Mouse (Mus musculus) cerebellum, adult 11 months (tissue): ENCODE data around the gene Bicc1.

Source experiments
- DNase-seq: peaks from one replicate; pipeline ENCODE4 v3.0.0; 2022

Bicc1 gene

GRCm38 (mm10) chr10:71119120-71119847 is 40.2 kb downstream of the Bicc1 start:
- DNase-seq: no peak

- no peak for DNase-seq
These were observed 41.7 kb downstream of the Bicc1 start for GRCm38 (mm10) chr10:71117766-71118165.

- no peak for DNase-seq
These were observed 45.1 kb downstream of the Bicc1 start for GRCm38 (mm10) chr10:71114260-71114920.

- DNase-seq: no peak
These were observed 52.9 kb downstream of the Bicc1 start for GRCm38 (mm10) chr10:71106491-71107205.

- DNase-seq: no peak
These were observed 54.7 kb downstream of the Bicc1 start for GRCm38 (mm10) chr10:71104791-71105190.

- DNase-seq: no peak
These were observed 58.5 kb downstream of the Bicc1 start for GRCm38 (mm10) chr10:71100815-71101499.

- no peak for DNase-seq
These were observed 64.7 kb downstream of the Bicc1 start for GRCm38 (mm10) chr10:71094707-71095254.

GRCm38 (mm10) chr10:71093312-71093711 is 66.2 kb downstream of the Bicc1 start:
- DNase-seq: no peak

GRCm38 (mm10) chr10:71087359-71087716 is 72.2 kb downstream of the Bicc1 start:
- no peak for DNase-seq

GRCm38 (mm10) chr10:71086571-71087358 is 72.7 kb downstream of the Bicc1 start:
- DNase-seq: no peak

- DNase-seq: no peak
These were observed 76.5 kb downstream of the Bicc1 start for GRCm38 (mm10) chr10:71082986-71083385.

GRCm38 (mm10) chr10:71078856-71079255 is 80.6 kb downstream of the Bicc1 start:
- no peak for DNase-seq

GRCm38 (mm10) chr10:71065009-71065408 is 94.5 kb downstream of the Bicc1 start:
- DNase-seq: no peak

GRCm38 (mm10) chr10:71064576-71064975 is 94.9 kb downstream of the Bicc1 start:
- no peak for DNase-seq

- no peak for DNase-seq
These were observed 97.3 kb downstream of the Bicc1 start for GRCm38 (mm10) chr10:71062151-71062550.

- no peak for DNase-seq
These were observed 99.2 kb downstream of the Bicc1 start for GRCm38 (mm10) chr10:71060269-71060668.

- no peak for DNase-seq
These were observed 100.8 kb downstream of the Bicc1 start for GRCm38 (mm10) chr10:71058616-71059247.

- DNase-seq: no peak
These were observed 101.4 kb downstream of the Bicc1 start for GRCm38 (mm10) chr10:71058070-71058469.

GRCm38 (mm10) chr10:71052748-71053147 is 106.8 kb downstream of the Bicc1 start:
- DNase-seq: no peak

- DNase-seq: no peak
These were observed 107.3 kb downstream of the Bicc1 start for GRCm38 (mm10) chr10:71052208-71052607.

GRCm38 (mm10) chr10:71050722-71051333 is 108.7 kb downstream of the Bicc1 start:
- no peak for DNase-seq
